Mouse (Mus musculus): ENCODE results near the gene Ugt1a10.

- TF ChIP-seq CTCF (IDR thresholded peaks at IDR 0.05; ENCODE audit: borderline replicate concordance, control insufficient read depth, extremely low read depth, insufficient read depth, low read length, poor library complexity): no peak
- no peak for TF ChIP-seq POLR2A (IDR thresholded peaks at IDR 0.05; ENCODE audit: control insufficient read depth, extremely low read depth, insufficient read depth, low read length, poor library complexity)
Observed at GRCm38 (mm10) chr1:88246386-88246785, 191.2 kb downstream of the Ugt1a10 start.
